Mouse (Mus musculus): ENCODE measurements at regions not wholly inside any gene's neighbourhood (a gene's known extent, or its start where the extent isn't known, plus 50 kb on each side); places are given as distances from the start of the nearest gene placed in this dataset.

GRCm38 (mm10) chr5:120025212-120025611 lies 91.1 kb upstream of the Rbm19 start:
- DNase-seq: no peak

DNA sequence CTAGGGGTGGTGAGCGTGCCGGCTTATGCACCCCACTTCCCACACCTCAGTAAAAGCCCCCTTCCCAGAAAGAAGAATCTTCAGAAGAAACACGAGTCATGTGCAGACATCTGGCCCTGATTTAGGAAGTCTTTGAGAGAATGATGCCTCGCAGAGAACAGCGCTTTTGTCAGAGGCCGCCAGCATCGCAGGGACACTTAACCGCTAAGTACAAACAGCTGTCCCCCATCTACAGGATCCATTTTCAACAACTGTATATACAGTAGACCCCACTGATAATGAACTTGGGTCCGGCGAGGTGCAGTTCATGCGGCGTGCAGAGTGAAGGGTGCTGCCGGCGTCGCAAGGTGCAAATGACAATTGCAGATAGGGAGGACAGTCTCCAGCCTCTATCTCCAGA lies 85.4 kb upstream of the Rbm19 start:
- no peak for DNase-seq

DNA sequence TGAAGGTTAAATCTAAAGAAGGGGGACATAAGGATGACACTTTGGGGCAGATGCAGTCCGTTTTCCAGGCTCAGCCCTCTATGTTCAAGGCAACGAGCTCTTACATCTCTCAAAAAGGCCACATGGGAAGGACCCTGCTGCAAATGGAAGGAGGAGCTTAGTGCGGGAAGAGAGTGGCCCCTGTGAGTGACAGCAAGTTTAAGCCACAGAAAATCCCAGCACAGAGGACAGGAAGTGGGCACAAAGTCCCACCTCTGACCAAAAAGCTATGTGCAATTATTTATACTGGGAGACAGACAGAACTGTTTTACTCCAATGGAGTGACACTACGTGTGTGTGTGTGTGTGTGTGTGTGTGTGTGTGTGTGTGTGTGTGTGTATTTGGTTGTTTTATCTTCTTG lies 84.7 kb upstream of the Rbm19 start:
- no peak for DNase-seq

- DNase-seq: peak in 1 of 2 experiments; percentile 4
These were observed 81.7 kb upstream of the Rbm19 start for GRCm38 (mm10) chr5:120034499-120035077.

- DNase-seq: no peak
These were observed 81.0 kb upstream of the Rbm19 start for GRCm38 (mm10) chr5:120035251-120035650.

- peak; percentile 56 to 65 for DNase-seq
These were observed 78.5 kb upstream of the Rbm19 start for GRCm38 (mm10) chr5:120037806-120038205.

DNA sequence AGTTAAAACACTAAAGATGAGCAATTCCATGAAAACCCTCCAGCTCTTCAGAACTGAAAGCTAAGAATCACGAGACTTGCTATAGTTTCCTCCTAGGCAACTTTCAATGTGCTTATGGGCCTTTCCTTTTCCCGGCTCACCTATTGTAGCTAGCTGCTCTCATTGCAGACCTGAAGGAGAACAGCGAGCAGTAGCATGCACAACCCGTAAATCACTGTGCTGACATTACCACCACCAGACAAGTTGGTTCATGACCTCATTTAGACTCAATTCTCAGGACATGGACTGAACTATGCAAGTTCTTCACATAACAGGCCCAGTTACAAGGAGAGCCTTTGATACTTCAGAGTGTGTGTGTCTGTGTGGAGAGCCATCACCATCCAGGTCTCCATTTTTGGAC lies 72.5 kb upstream of the Rbm19 start:
- no peak for DNase-seq

DNA sequence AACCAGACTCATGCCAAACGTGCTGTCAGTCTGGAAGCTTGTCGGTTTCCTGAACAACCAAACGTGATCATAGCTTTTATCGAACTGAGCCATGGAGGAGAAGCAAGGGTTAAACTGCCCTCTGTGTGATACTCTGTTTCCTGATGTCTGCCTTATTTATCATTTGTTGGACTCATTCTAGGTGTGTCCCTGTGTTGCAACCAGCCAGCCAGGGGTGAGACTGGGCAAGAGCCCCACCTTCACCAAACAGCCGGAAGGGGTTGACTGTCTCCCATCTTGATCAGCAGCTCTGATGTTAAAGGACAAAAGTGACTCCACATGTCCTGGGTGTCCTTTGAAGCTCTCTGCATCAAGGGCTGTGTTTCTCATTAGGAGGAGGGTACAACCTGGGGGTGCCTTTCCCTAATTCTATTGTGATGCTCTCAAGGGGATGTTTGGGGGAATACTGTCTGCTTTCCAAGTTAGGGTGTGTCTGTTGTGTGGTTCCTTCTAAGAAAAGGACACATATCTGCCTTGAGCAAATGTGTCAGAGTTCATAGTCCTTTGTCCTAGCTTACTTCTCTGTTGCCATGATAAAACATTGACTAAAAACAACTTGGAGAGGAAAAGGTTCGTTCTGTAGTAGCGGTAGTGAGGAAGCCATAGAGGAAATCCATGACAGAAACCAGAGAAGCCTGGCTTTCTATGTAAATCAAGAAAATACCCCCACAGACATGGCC lies 67.0 kb upstream of the Rbm19 start:
- no peak for DNase-seq

- DNase-seq: no peak
These were observed 65.4 kb upstream of the Rbm19 start for GRCm38 (mm10) chr5:120050728-120051436.

- no peak for DNase-seq
These were observed 61.6 kb upstream of the Rbm19 start for GRCm38 (mm10) chr5:120054498-120055167.

Data from cerebellum, postnatal 14 days (tissue).